Mouse (Mus musculus) CH12.LX (cell line): ENCODE results near the gene Nrxn3. TPM values are rescaled to one million over a fixed set of nuclear protein-coding genes. Genes with fewer than 3 reads are reported as not detected.

Experiments
- DNase-seq: peaks from one replicate; pipeline ENCODE4 v3.0.0-alpha.2; 2013; ENCODE audit errors: extremely low read depth
- H3K27ac ChIP-seq: 2 replicates; pipeline ENCODE4 v1.5.1; 2012; ENCODE audit warnings: low read depth, mild to moderate bottlenecking, control low read depth, moderate library complexity; ENCODE audit not compliant: insufficient read depth
- H3K27me3 ChIP-seq: replicated peaks from 2 replicates; pipeline ENCODE3; 2012; ENCODE audit warnings: inconsistent platforms
- H3K36me3 ChIP-seq, 2 experiments: replicated peaks in 1 of 2; 2 replicates each; pipeline versions ENCODE3 to v1.6.1; 2012; ENCODE audit warnings: inconsistent platforms in 1 of 2, low read length in 1 of 2, mild to moderate bottlenecking in 1 of 2, mixed read lengths in 1 of 2, moderate library complexity in 1 of 2; ENCODE audit not compliant: control insufficient read depth in 1 of 2, insufficient read depth in 1 of 2
- H3K4me1 ChIP-seq, 2 experiments: 2 replicates each; pipeline ENCODE4 v1.6.1; 2012; ENCODE audit warnings: inconsistent platforms in 1 of 2, moderate library complexity in 1 of 2; ENCODE audit not compliant: insufficient read depth in 2 of 2, control insufficient read depth in 1 of 2
- H3K4me2 ChIP-seq: 2 replicates; pipeline ENCODE4 v1.6.1; 2012; ENCODE audit warnings: low read depth, mild to moderate bottlenecking, control low read depth; ENCODE audit not compliant: poor library complexity, insufficient read depth, severe bottlenecking
- H3K4me3 ChIP-seq, 3 experiments: fragments of 150-350 bp in 1 of 3; sonication (generic) in 1 of 3; replicated peaks in 1 of 3; 2 replicates each; pipeline versions ENCODE3 to v1.5.1; 2011 to 2012; ENCODE audit warnings: low read depth in 2 of 3, low read length in 2 of 3, mild to moderate bottlenecking in 2 of 3, moderate library complexity in 2 of 3, control low read depth in 1 of 3, improper control_type of control experiment in 1 of 3, inconsistent platforms in 1 of 3, mixed read lengths in 1 of 3; ENCODE audit not compliant: poor library complexity in 1 of 3
- H3K79me2 ChIP-seq: replicated peaks from 2 replicates; pipeline ENCODE4 v1.6.1; 2012; ENCODE audit warnings: mild to moderate bottlenecking, moderate library complexity; ENCODE audit not compliant: control insufficient read depth, poor library complexity, insufficient read depth, severe bottlenecking; ENCODE audit errors: extremely low read depth
- H3K9ac ChIP-seq: 2 replicates; pipeline ENCODE4 v1.6.1; 2012; ENCODE audit warnings: low read depth, mild to moderate bottlenecking, control low read depth, moderate library complexity; ENCODE audit not compliant: insufficient read depth
- H3K9me3 ChIP-seq: replicated peaks from 2 replicates; pipeline ENCODE3; 2012; ENCODE audit warnings: low read length, inconsistent platforms, mixed read lengths
- BHLHE40 ChIP-seq: IDR thresholded peaks from 2 replicates; pipeline ENCODE4 v1.6.1; 2011; ENCODE audit warnings: mild to moderate bottlenecking, low read depth, low read length, improper control_type of control experiment
- CHD2 ChIP-seq: IDR thresholded peaks from 2 replicates; pipeline ENCODE4 v1.6.1; 2011; ENCODE audit warnings: low read length, improper control_type of control experiment
- CTCF ChIP-seq, 2 experiments: IDR thresholded peaks in 1 of 2; conservative IDR thresholded peaks in 1 of 2; 2 replicates each; pipeline ENCODE4 v1.5.1; 2011 to 2012; ENCODE audit warnings: low read depth in 2 of 2, low read length in 2 of 2, improper control_type of control experiment in 1 of 2, inconsistent platforms in 1 of 2, mild to moderate bottlenecking in 1 of 2, moderate library complexity in 1 of 2
- E2F4 ChIP-seq: IDR thresholded peaks from 2 replicates; pipeline ENCODE4 v1.6.1; 2011; ENCODE audit warnings: low read depth, low read length, improper control_type of control experiment; ENCODE audit not compliant: insufficient replicate concordance
- ELF1 ChIP-seq: IDR thresholded peaks from 2 replicates; pipeline ENCODE4 v1.6.1; 2014; ENCODE audit warnings: low read depth, mild to moderate bottlenecking, inconsistent platforms, low read length, improper control_type of control experiment
- EP300 ChIP-seq: IDR thresholded peaks from 2 replicates; pipeline ENCODE4 v1.6.1; 2011; ENCODE audit warnings: low read length, improper control_type of control experiment
- ETS1 ChIP-seq: conservative IDR thresholded peaks from 2 replicates; pipeline ENCODE4 v1.6.1; 2012; ENCODE audit warnings: low read depth, mild to moderate bottlenecking, inconsistent platforms, low read length, improper control_type of control experiment, moderate library complexity
- GABPA ChIP-seq: IDR thresholded peaks from 2 replicates; pipeline ENCODE4 v1.6.1; 2012; ENCODE audit warnings: low read depth, low read length, improper control_type of control experiment, inconsistent platforms; ENCODE audit not compliant: insufficient replicate concordance
- IRF4 ChIP-seq: IDR thresholded peaks from 2 replicates; pipeline ENCODE4 v1.6.1; 2014; ENCODE audit warnings: low read depth, mild to moderate bottlenecking, inconsistent platforms, low read length, improper control_type of control experiment
- JUND ChIP-seq: conservative IDR thresholded peaks from 2 replicates; pipeline ENCODE4 v1.6.1; 2011; ENCODE audit warnings: low read depth, low read length, improper control_type of control experiment
- MAX ChIP-seq: IDR thresholded peaks from 2 replicates; pipeline ENCODE4 v1.6.1; 2011; ENCODE audit warnings: low read length, improper control_type of control experiment
- MAZ ChIP-seq: IDR thresholded peaks from 2 replicates; pipeline ENCODE4 v1.6.1; 2012; ENCODE audit warnings: low read depth, mild to moderate bottlenecking, inconsistent platforms, low read length, improper control_type of control experiment, moderate library complexity
- MEF2A ChIP-seq: IDR thresholded peaks from 2 replicates; pipeline ENCODE4 v1.6.1; 2014; ENCODE audit warnings: low read depth, mild to moderate bottlenecking, inconsistent platforms, low read length, improper control_type of control experiment, borderline replicate concordance
- MYC ChIP-seq: IDR thresholded peaks from 2 replicates; pipeline ENCODE4 v1.6.1; 2011; ENCODE audit warnings: low read depth, mild to moderate bottlenecking, improper control_type of control experiment, low read length
- NELFE ChIP-seq: IDR thresholded peaks from 2 replicates; pipeline ENCODE4 v1.6.1; 2011; ENCODE audit warnings: low read depth, low read length, improper control_type of control experiment
- PAX5 ChIP-seq: IDR thresholded peaks from 2 replicates; pipeline ENCODE4 v1.6.1; 2012; ENCODE audit warnings: low read length, inconsistent platforms, mixed read lengths
- POLR2A ChIP-seq: IDR thresholded peaks from 2 replicates; pipeline ENCODE4 v1.6.1; 2011; ENCODE audit warnings: low read depth, mild to moderate bottlenecking, improper control_type of control experiment, low read length
- RCOR1 ChIP-seq: conservative IDR thresholded peaks from 2 replicates; pipeline ENCODE4 v1.6.1; 2012; ENCODE audit warnings: low read depth, mild to moderate bottlenecking, inconsistent platforms, low read length, improper control_type of control experiment
- SIN3A ChIP-seq: IDR thresholded peaks from 2 replicates; pipeline ENCODE4 v1.6.1; 2012; ENCODE audit warnings: low read length, improper control_type of control experiment, inconsistent platforms
- SMC3 ChIP-seq: IDR thresholded peaks from 2 replicates; pipeline ENCODE4 v1.6.1; 2011; ENCODE audit warnings: low read depth, low read length, improper control_type of control experiment
- UBTF ChIP-seq: IDR thresholded peaks from 2 replicates; pipeline ENCODE4 v1.6.1; 2012; ENCODE audit warnings: low read depth, mild to moderate bottlenecking, inconsistent platforms, low read length, improper control_type of control experiment, moderate library complexity
- ZMIZ1 ChIP-seq: IDR thresholded peaks from 2 replicates; pipeline ENCODE4 v1.6.1; 2012; ENCODE audit warnings: low read depth, mild to moderate bottlenecking, inconsistent platforms, low read length, improper control_type of control experiment
- dilution Hi-C: fragments of 300-500 bp; cut with MboI; formaldehyde crosslinking; loops from 2 replicates; pipeline ENCODE4 v1.14.3; 2020; ENCODE audit warnings: low sequenced_read_pairs; ENCODE audit not compliant: extremely low pct_unique_long_range_greater_than_20kb, extremely low pct_ligation_motif_present
- in situ Hi-C: fragments of 300-500 bp; cut with MboI; formaldehyde crosslinking; loops from 3 replicates; pipeline ENCODE4 v1.14.3; 2019; ENCODE audit warnings: low sequenced_read_pairs, low pct_ligation_motif_present, low pct_unique_long_range_greater_than_20kb, mixed read lengths
- polyA plus RNA-seq: library from polyadenylated mRNA; unstranded; fragments of >175 nt; gene quantifications from 2 replicates; pipeline ENCODE4 v1.2.1, GENCODE M21; 2012; ENCODE audit warnings: low read depth; ENCODE audit not compliant: insufficient read length
- total RNA-seq, 2 experiments: library from RNA; depleted of rRNA; stranded (reverse); fragments of 300-350 nt in 1 of 2; fragments of >200 nt in 1 of 2; gene quantifications; 2 replicates each; pipeline ENCODE4 v1.2.3; 2012 to 2014

Nrxn3 gene
- total and polyA plus RNA-seq, 3 experiments: 0.04 to 0.17 (median 0.09) TPM

DNA sequence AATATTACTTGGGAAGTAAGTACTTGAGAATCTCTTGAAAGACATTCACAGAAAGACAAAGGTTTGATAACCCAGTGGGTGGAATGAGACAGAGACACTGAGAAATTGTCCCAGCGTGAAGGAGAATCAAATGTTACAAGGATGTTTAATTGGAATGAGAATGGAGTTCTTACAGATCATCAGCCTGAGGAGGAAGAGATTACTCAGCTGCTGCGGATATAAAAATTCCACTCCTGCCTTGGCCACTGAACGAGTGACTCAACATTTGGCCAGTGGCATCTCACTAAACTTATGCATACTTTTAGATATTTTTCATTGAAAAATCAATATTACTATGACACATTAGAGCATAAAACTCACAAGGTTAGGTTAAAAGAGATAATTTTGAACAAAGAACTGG lies 1166.0 kb downstream of the Nrxn3 start:
- dilution Hi-C loops: no loop called here
- H3K4me1 ChIP-seq: peaks cover 0 to 14% of the 10 kb centered on the region in 2 experiments; a peak in 2 of 4 replicates
- DNase-seq: no peak
- no peak overlapping the region for H3K9ac ChIP-seq
- H3K9me3 ChIP-seq: no peaks in the 10 kb centered on the region
- in situ Hi-C loops: no loop called here
- no peak for TF ChIP-seq NELFE
- no peak for TF ChIP-seq MAX
- TF ChIP-seq ELF1: no peak
- no peak for TF ChIP-seq SIN3A
- no peak for TF ChIP-seq PAX5
- no peak for TF ChIP-seq CTCF (conservative IDR thresholded peaks at IDR 0.05 in 1 of 2, IDR thresholded peaks at IDR 0.05 in 1 of 2; ENCODE audit: low read depth in 2 of 2, low read length in 2 of 2)
- no peak for TF ChIP-seq JUND
- no peak overlapping the region for H3K4me3 ChIP-seq
- H3K79me2 ChIP-seq: no peaks in the 10 kb centered on the region
- no peaks in the 10 kb centered on the region for H3K36me3 ChIP-seq
- H3K4me2 ChIP-seq: no peak overlapping the region
- H3K27me3 ChIP-seq: no peaks in the 10 kb centered on the region
- H3K27ac ChIP-seq: no peak overlapping the region

DNA sequence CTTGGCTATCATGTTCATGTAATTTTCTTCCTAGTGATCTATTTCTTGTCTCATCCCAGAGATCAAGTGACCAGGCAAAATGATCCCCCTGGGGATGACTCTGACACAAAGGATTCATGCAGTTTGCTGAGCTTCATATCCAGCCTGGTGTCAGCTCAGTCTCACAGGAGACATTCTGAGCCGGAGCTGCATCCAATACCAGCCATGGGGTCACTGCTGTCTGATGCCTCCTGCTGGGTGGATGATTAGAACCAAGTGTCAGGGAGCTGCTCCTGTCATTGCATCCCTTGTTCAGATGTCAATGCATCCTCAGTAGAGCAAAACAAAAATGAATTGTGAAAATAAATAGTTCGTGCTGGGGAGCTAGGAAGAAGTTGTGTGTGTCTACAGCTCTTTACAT lies 1174.2 kb downstream of the Nrxn3 start:
- H3K9me3 ChIP-seq: no peaks in the 10 kb centered on the region
- H3K27ac ChIP-seq: no peak overlapping the region
- H3K36me3 ChIP-seq: no peaks in the 10 kb centered on the region
- no peaks in the 10 kb centered on the region for H3K79me2 ChIP-seq
- in situ Hi-C loops: no loop called here
- H3K4me3 ChIP-seq: no peak overlapping the region
- dilution Hi-C loops: no loop called here
- no peaks in the 10 kb centered on the region for H3K27me3 ChIP-seq
- H3K4me1 ChIP-seq: peaks cover 0 to 11% of the 10 kb centered on the region in 2 experiments; a peak in 1 of 4 replicates
- no peak overlapping the region for H3K9ac ChIP-seq
- no peak overlapping the region for H3K4me2 ChIP-seq
- no peak for TF ChIP-seq IRF4
- no peak for TF ChIP-seq POLR2A
- no peak for TF ChIP-seq E2F4
- no peak for TF ChIP-seq MAZ
- TF ChIP-seq MEF2A: no peak
- no peak for TF ChIP-seq ZMIZ1
- TF ChIP-seq GABPA: no peak
- TF ChIP-seq BHLHE40: no peak
- no peak for TF ChIP-seq RCOR1
- no peak for TF ChIP-seq SMC3
- no peak for TF ChIP-seq MYC
- TF ChIP-seq UBTF: no peak
- TF ChIP-seq MAX: no peak
- no peak for TF ChIP-seq EP300
- no peak for TF ChIP-seq SIN3A
- no peak for TF ChIP-seq PAX5
- TF ChIP-seq CHD2: no peak
- no peak for TF ChIP-seq ETS1
- no peak for TF ChIP-seq CTCF (conservative IDR thresholded peaks at IDR 0.05 in 1 of 2, IDR thresholded peaks at IDR 0.05 in 1 of 2; ENCODE audit: low read depth in 2 of 2, low read length in 2 of 2)
- TF ChIP-seq, all 38 proteins: peak for 0
- no peak for DNase-seq
